Mouse (Mus musculus) CD4-positive helper T cell, adult 2 months (primary cell): Measurements from ENCODE around the gene Ostf1.
A peak's percentile ranks its signal among the peaks of the same experiment; 100 is the strongest.

ENCODE experiments used
- DNase-seq: peaks from one replicate; pipeline ENCODE4 v3.0.0-alpha.2; 2012; ENCODE audit warnings: low read depth, missing footprints, low spot score

The Ostf1 gene

DNA sequence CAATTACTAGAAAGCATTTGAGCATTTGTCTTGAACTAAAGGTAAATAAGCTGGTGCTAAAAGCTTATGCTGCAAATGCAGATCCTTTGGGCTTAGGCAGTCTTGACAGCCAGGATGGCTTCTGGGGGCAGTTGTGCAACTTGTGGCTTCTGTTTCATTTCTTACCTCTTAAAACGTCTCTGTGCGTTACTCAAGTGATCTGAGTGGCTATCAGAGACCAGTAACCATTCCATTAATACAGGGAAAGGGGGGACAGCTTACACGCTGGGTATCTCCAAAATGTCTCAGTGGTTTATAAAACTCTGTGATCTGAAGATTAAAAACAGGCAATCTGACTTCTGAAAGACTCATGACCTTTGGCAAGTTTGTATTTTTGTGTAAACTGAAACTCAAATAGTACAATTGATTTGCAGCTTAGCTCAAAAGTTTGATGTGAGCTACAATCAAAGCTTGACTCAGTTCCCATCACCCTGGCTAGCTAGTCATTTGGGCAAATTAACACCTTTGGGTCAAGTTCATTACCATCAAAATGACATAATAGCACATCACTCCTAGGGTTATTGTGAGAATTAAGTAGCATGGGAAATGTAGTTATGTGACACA, 62.7 kb downstream of the Ostf1 start:
- DNase-seq = no peak

DNA sequence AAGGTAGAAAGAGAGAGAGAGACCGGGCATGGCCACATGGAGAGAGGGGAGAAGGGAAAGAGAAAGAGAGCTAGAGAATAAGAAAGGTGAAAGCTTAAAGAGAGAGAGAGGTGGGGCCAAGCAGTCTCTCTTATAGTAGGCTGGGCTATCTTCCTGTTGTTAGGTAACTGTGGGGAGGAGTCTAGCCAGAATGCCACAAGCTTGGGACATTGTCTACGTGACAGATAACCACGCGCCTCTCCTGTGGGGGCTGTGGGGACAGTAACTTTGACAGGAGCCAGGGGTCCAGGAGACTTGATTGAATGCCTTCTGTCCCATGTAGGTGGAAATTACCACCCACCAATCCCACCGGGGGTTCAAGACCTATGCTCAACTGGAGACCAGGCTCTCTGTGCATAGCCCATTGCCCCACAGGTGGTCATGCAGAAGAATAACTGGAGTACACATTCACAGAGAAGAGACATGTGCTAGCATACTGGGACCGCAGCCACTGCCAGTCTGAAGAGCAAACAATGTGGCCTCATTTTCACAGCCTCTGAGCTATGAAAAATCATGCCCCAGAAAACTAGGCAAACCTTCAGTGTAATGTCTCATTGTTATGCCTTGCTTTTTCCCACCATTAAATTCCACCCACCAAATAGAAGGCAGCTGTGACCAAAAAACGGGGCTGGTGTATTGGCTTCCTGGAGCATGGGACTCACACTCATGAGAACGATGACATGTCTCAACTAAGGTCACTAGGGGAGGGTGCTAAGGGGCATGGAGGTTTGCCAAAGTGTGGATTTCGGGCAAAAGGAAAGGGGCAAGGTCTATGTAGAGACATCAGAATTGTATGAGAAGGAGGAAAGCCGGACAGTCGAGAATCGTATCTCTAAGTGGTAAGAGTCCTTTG, 63.4 kb downstream of the Ostf1 start:
- DNase-seq = no peak

DNA sequence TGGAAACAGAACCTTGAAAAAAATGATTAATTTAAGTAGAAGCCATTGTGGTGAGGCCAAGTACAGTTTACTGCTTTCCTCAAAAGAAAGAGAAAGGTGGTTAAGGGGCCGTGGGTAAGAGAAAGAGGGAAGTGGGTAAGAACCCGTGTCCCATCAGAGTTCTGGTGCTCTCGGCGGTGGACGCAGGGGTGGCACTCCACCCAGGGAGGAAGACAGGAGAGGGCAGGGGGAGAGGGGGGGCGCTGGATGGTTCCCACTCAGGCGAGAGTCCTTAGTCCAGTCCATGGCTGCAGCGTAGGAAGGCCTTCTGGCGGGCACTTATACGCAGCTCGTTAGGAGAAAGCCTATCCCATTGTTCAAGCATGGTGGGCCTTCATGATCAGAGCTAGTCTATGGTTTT, 64.1 kb downstream of the Ostf1 start:
- DNase-seq = no peak

DNA sequence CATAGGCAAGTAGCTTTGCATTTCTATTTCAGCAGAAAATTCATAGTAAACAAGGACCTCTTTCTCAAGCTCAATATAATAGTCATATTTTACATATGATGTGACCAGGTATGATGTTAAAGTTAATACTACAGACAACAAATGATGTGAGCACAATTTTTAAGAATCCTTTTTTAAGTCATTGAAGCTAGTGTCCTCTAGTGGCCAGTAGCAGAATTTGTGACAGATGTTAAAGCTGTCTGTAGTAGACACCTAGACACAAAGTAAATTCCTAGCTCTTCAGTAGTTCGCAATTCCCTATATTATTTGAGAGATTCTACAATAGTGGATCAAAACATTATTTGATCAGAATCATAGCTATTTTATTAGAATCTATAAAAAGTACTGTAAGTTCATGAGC, 73.9 kb downstream of the Ostf1 start:
- no peak for DNase-seq

DNA sequence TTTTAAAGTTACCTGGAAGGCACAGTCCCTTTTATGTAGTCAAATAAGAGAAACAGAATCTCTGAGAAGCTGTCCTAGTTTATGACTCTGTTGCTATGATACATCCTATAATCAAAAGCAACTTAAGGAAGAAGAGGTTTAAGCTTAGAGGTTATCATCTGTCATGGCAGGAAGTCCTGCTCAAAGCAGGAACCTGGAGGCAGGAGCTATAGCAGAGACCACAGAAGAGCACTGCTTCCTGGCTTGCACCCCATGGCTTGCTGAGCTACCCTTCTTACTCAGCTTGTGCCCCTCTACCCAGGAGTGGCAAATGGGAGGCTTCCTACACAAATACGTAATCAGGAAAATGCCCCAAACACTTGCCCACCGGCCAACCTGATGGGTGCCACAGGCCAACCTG, 76.0 kb downstream of the Ostf1 start:
- DNase-seq = peak; percentile 29

DNA sequence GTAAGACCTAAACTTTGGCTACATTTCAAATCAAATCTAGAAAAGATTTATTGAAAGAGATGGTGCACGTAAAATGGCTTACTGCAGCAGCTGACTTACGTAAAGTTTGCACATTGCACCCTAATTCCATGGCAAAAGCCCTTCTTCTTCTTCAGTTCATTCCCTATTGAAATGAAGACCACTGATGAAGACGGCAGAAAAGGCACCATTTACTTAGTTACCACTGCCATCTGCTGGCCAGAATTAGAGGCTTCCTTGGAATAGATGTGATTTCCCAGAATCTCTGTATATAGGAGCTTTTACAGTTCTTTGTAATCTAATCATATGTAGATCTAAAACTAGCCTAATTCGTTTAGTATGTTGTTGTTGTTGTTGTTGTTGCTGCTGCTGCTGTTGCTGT, 83.0 kb downstream of the Ostf1 start:
- peak; percentile 24 for DNase-seq
